Mouse (Mus musculus) embryonic facial prominence, embryonic 10.5 days (tissue): ENCODE measurements around the gene Plekha8. TPM values are rescaled to one million over a fixed set of nuclear protein-coding genes. Genes with fewer than 3 reads are reported as not detected.

Experiments
- DNase-seq: peaks from one replicate; pipeline ENCODE4 v3.0.0-alpha.2; 2017; ENCODE audit warnings: low spot score
- H3K27ac ChIP-seq: fragments of 300-500 bp; sonication (generic); replicated peaks from 2 replicates; pipeline ENCODE4 v1.5.1; 2016; ENCODE audit warnings: mild to moderate bottlenecking
- H3K27me3 ChIP-seq: fragments of 300-500 bp; sonication (generic); replicated peaks from 2 replicates; pipeline ENCODE4 v1.6.1; 2016; ENCODE audit warnings: low read depth, mild to moderate bottlenecking; ENCODE audit not compliant: poor library complexity, severe bottlenecking
- H3K36me3 ChIP-seq: fragments of 300-500 bp; sonication (generic); replicated peaks from 2 replicates; pipeline ENCODE4 v1.6.1; 2016; ENCODE audit warnings: mild to moderate bottlenecking, moderate library complexity
- H3K4me1 ChIP-seq: fragments of 300-500 bp; sonication (generic); 2 replicates; pipeline ENCODE4 v1.6.1; 2016
- H3K4me3 ChIP-seq: fragments of 300-500 bp; sonication (generic); 2 replicates; pipeline ENCODE4 v1.5.1; 2016; ENCODE audit warnings: mild to moderate bottlenecking, moderate library complexity
- H3K9me3 ChIP-seq: fragments of 300-500 bp; sonication (generic); 2 replicates; pipeline ENCODE4 v1.6.1; 2016; ENCODE audit warnings: mild to moderate bottlenecking
- WGBS: fragments of 180-500 bp; shearing (Covaris S2); methylation state at CpG from one replicate; pipeline ENCODE4 v1.1.7; 2016; 5-methylcytosine and 5-hydroxymethylcytosine counted together
- polyA plus RNA-seq: library from polyadenylated mRNA; unstranded; fragments of >200 nt; fragmentation: Nextera tagmentation; extraction: Ambion mirVana; gene quantifications from 2 replicates; pipeline ENCODE4 v1.2.1, GENCODE M21; 2016

Plekha8 gene
- polyA plus RNA-seq, 1 experiment from 2014 or later = 17.6 TPM

DNA sequence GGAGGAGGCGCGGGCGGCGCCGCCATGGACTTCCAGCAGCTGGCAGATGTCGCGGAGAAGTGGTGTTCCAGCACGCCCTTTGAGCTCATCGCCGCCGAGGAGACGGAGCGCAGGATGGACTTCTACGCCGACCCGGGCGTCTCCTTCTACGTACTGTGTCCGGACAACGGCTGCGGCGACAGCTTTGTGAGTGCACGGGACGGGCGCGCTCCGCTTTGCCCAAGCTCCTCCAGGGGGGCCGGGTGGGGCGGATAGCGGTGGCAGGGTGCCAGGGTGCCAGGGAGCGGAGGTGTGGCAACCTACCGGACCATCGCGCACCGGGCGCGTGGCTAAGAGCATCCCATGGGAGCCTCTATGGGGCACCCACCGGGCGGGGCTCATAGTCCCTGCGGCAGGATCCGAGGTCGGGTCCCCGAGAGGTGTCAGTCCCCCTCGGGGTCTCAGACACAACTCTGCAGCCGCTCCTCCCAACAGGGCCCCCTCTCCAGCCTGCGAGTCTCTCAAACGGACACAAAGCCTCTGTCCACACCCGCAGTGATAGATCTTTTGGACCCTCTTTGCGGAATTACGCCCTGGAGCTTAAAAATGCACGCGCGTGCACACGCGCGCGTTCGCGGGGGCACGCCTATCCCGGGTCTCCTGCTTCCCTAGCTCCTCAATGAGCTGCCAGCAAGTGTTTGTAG is 87.0 kb downstream of the Plekha8 start:
- under 1% methylated on average over 61 of the region's 61 CpGs for WGBS

GRCm38 (mm10) chr6:54684085-54684484 is 89.2 kb downstream of the Plekha8 start:
- H3K27ac ChIP-seq = no peak overlapping the region
- no peak for DNase-seq
- no peaks in the 10 kb centered on the region for H3K9me3 ChIP-seq
- WGBS = 89% methylated on average over 4 of the region's 4 CpGs
- H3K4me1 ChIP-seq = peaks cover 8% of the 10 kb centered on the region
- H3K4me3 ChIP-seq = no peak overlapping the region
- no peaks in the 10 kb centered on the region for H3K36me3 ChIP-seq
- H3K27me3 ChIP-seq = peaks cover 61% of the 10 kb centered on the region

More for the DNA sequence above, 87.0 kb downstream of the Plekha8 start:
- Histone ChIP-seq H3K27ac (peak overlapping the region; percentile 79), H3K9me3 (no peaks in the 10 kb centered on the region), H3K4me3 (peak overlapping the region; percentile 90), H3K4me1 (peaks cover 8% of the 10 kb centered on the region), H3K36me3 (no peaks in the 10 kb centered on the region), H3K27me3 (peaks cover 55% of the 10 kb centered on the region)
- DNase-seq = peak; percentile 55

GRCm38 (mm10) chr6:54685103-54685502 is 90.2 kb downstream of the Plekha8 start:
- H3K9me3 ChIP-seq = no peaks in the 10 kb centered on the region
- no peak overlapping the region for H3K27ac ChIP-seq
- no peak for DNase-seq
- no peak overlapping the region for H3K4me3 ChIP-seq
- H3K36me3 ChIP-seq = no peaks in the 10 kb centered on the region
- peaks cover 57% of the 10 kb centered on the region for H3K27me3 ChIP-seq
- WGBS = 87% methylated on average over 5 of the region's 5 CpGs
- peaks cover 8% of the 10 kb centered on the region for H3K4me1 ChIP-seq

GRCm38 (mm10) chr6:54685716-54686395 is 90.9 kb downstream of the Plekha8 start:
- H3K36me3 ChIP-seq = no peaks in the 10 kb centered on the region
- peaks cover 8% of the 10 kb centered on the region for H3K4me1 ChIP-seq
- H3K27ac ChIP-seq = no peak overlapping the region
- no peaks in the 10 kb centered on the region for H3K9me3 ChIP-seq
- no peak overlapping the region for H3K4me3 ChIP-seq
- no peak for DNase-seq
- WGBS = 81% methylated on average over 14 of the region's 14 CpGs
- peaks cover 52% of the 10 kb centered on the region for H3K27me3 ChIP-seq

GRCm38 (mm10) chr6:54686946-54687737 is 92.2 kb downstream of the Plekha8 start:
- Histone ChIP-seq H3K9me3 (no peaks in the 10 kb centered on the region), H3K36me3 (no peaks in the 10 kb centered on the region), H3K27ac (no peak overlapping the region), H3K4me1 (peaks cover 10% of the 10 kb centered on the region), H3K4me3 (no peak overlapping the region), H3K27me3 (peaks cover 49% of the 10 kb centered on the region)
- 92% methylated on average over 21 of the region's 21 CpGs for WGBS
- no peak for DNase-seq

GRCm38 (mm10) chr6:54688467-54689323 is 93.8 kb downstream of the Plekha8 start:
- 80% methylated on average over 18 of the region's 18 CpGs for WGBS
- DNase-seq = no peak
- peaks cover 33% of the 10 kb centered on the region for H3K27me3 ChIP-seq

GRCm38 (mm10) chr6:54689686-54690085 is 94.8 kb downstream of the Plekha8 start:
- Histone ChIP-seq H3K27ac (no peak overlapping the region), H3K36me3 (no peaks in the 10 kb centered on the region), H3K27me3 (0 out of 2 replicates have a peak, but pooled peaks cover 24% of the 10 kb centered on the region), H3K4me3 (no peak overlapping the region), H3K4me1 (peaks cover 4% of the 10 kb centered on the region; the same call in 1 of the 2 replicates), H3K9me3 (no peaks in the 10 kb centered on the region)
- WGBS = 91% methylated on average over 7 of the region's 7 CpGs
- no peak for DNase-seq

More at GRCm38 (mm10) chr6:54688467-54689323, 93.8 kb downstream of the Plekha8 start:
- Histone ChIP-seq H3K36me3 (no peaks in the 10 kb centered on the region), H3K4me1 (peaks cover 4% of the 10 kb centered on the region; the same call in 1 of the 2 replicates), H3K27ac (no peak overlapping the region), H3K9me3 (no peaks in the 10 kb centered on the region), H3K4me3 (no peak overlapping the region)

DNA sequence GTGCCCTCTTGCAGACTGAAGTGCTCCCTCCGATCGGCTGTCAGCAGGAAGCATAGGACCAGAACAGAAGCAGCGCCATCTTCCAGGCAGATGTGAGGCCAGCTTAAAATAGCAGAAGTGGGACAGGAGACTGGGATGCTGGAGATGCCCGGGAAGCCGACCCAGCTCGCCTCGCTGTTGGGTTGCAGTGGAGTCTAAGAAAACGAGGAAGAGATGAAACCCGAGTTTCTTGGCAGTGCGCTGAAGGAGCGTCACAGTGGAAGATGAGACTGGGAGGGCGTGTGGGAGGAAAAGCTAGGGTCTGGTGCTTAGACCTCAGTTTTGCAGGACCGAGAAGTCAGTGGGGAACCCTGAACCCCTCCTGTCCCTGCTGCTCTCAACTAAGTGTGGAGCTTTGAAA is 95.9 kb downstream of the Plekha8 start:
- Histone ChIP-seq H3K4me1 (peaks cover 4% of the 10 kb centered on the region; the same call in 1 of the 2 replicates), H3K4me3 (no peak overlapping the region), H3K36me3 (no peaks in the 10 kb centered on the region), H3K9me3 (no peaks in the 10 kb centered on the region), H3K27me3 (0 out of 2 replicates have a peak, but pooled peaks cover 19% of the 10 kb centered on the region), H3K27ac (no peak overlapping the region)
- no peak for DNase-seq
- WGBS = 84% methylated on average over 13 of the region's 13 CpGs

DNA sequence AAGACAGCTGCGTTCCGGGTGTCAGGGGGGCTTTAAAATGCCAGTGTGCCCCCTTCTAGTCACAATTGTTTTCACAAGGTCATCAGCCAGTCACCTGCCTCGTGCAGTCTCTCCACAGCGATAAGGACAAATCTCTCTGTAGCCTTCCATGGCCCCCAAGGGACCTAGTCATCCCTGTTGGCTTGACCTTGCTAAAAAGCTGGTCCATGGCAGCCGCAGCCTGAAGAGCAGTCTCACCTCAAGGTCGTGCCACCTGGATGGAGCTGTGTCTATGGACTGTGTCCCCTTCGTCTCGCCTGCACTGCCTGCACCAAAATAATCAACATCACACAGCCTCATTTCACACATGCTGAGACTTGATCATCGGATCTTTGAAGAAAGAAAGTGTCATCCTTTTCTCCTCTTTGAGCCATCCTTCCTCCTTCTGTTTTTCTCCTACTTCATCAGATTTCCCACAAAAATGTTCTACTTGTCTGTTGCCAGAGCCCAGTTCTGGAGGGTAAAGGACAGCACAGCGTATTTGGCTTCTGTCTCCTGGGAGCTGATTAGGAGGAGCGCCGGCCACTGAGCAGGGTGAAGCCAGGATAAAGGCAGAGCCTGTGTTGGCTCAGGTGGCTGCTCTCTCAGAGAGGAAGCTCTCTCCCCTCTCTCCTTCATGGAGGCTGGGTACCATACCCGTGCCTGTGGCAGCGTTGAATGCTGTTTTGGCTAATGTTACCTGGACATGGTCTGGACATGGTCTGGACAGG is 96.6 kb downstream of the Plekha8 start:
- Histone ChIP-seq H3K36me3 (no peaks in the 10 kb centered on the region), H3K27ac (no peak overlapping the region), H3K4me1 (peaks cover 4% of the 10 kb centered on the region; the same call in 1 of the 2 replicates), H3K27me3 (0 out of 2 replicates have a peak, but pooled peaks cover 17% of the 10 kb centered on the region), H3K4me3 (no peak overlapping the region), H3K9me3 (no peaks in the 10 kb centered on the region)
- no peak for DNase-seq
- WGBS = 77% methylated on average over 14 of the region's 14 CpGs

DNA sequence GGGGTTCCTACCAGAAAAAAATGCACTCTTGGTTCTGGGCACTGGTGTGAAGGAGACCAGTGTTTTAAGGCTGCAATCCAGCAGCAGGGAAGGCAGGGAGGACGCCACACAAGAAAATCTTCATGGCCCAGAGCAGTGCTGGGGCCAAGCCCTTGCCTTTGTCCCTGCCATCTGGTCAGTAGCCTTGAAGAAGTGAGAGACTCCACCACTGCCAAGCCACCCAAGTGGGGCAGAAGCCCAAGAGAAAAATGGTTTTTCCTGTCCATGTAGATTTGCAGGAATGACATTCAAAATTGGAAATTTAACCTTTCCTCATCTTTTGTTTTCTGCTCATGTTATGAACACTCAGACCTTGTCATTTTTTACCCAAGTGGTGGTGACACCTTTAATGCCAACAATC is 97.3 kb downstream of the Plekha8 start:
- no peak overlapping the region for H3K27ac ChIP-seq
- no peak for DNase-seq
- H3K36me3 ChIP-seq = no peaks in the 10 kb centered on the region
- WGBS = 66% methylated on average over 1 of the region's 1 CpGs
- H3K4me1 ChIP-seq = peaks cover 4% of the 10 kb centered on the region; the same call in 1 of the 2 replicates
- peaks cover 17% of the 10 kb centered on the region; the same call in 1 of the 2 replicates for H3K27me3 ChIP-seq
- no peaks in the 10 kb centered on the region for H3K9me3 ChIP-seq
- no peak overlapping the region for H3K4me3 ChIP-seq

- Histone ChIP-seq H3K36me3 (no peaks in the 10 kb centered on the region), H3K4me3 (no peak overlapping the region), H3K9me3 (no peaks in the 10 kb centered on the region), H3K4me1 (peaks cover 4% of the 10 kb centered on the region; the same call in 1 of the 2 replicates), H3K27ac (no peak overlapping the region), H3K27me3 (peaks cover 11% of the 10 kb centered on the region; the same call in 1 of the 2 replicates)
- WGBS = 90% methylated on average over 6 of the region's 6 CpGs
- DNase-seq = no peak
Observed at GRCm38 (mm10) chr6:54693286-54693685, 98.4 kb downstream of the Plekha8 start.
